Mouse (Mus musculus): ENCODE measurements at regions not wholly inside any gene's neighbourhood (a gene's known extent, or its start where the extent isn't known, plus 50 kb on each side); places are given as distances from the start of the nearest gene placed in this dataset.

GRCm38 (mm10) chr15:41232406-41233060 lies 1098.4 kb downstream of the 9330182O14Rik start:
- no peak for ATAC-seq (ENCODE audit: low FRiP score, low TSS enrichment)
- no peaks in the 10 kb centered on the region for H3K4me1 ChIP-seq (ENCODE audit: insufficient read depth, low read length)
- H3K36me3 ChIP-seq (ENCODE audit: insufficient read depth, low read length) = no peaks in the 10 kb centered on the region
- H3K9ac ChIP-seq (replicated peaks; ENCODE audit: low read length) = no peak overlapping the region
- no peaks in the 10 kb centered on the region for H3K27me3 ChIP-seq (ENCODE audit: insufficient read depth, low read length)
- no peak overlapping the region for H3K27ac ChIP-seq (ENCODE audit: low read length)
- no peak overlapping the region for H3K4me3 ChIP-seq (ENCODE audit: low read length)
- no peaks in the 10 kb centered on the region for H3K9me3 ChIP-seq (ENCODE audit: low read length)
- no peak overlapping the region for H3K4me2 ChIP-seq (replicated peaks; ENCODE audit: low read depth, low read length)
- WGBS = 35% methylated on average over 2 of the region's 2 CpGs
